Mouse (Mus musculus): ENCODE data around the gene Prkag2. TPM values are rescaled to one million over a fixed set of nuclear protein-coding genes. Genes with fewer than 3 reads are reported as not detected.

Prkag2 gene
- polyA plus RNA-seq, 1 experiment from 2014 or later = 93.3 TPM

- Histone ChIP-seq H3K9me3 (no peaks in the 10 kb centered on the region), H3K9ac (replicated peaks) (no peak overlapping the region), H3K4me1 (peaks cover 24% of the 10 kb centered on the region), H3K4me2 (replicated peaks) (no peak overlapping the region), H3K27me3 (no peaks in the 10 kb centered on the region), H3K4me3 (no peak overlapping the region), H3K27ac (replicated peaks) (no peak overlapping the region), H3K36me3 (no peaks in the 10 kb centered on the region)
- no peak for ATAC-seq (replicated peaks)
- 39% methylated on average over 3 of the region's 3 CpGs for WGBS
Measured at GRCm38 (mm10) chr5:25008966-25009365, 91.5 kb downstream of the Prkag2 start.

GRCm38 (mm10) chr5:25006848-25007247 lies 93.6 kb downstream of the Prkag2 start:
- H3K27ac ChIP-seq (replicated peaks) = no peak overlapping the region
- H3K27me3 ChIP-seq = no peaks in the 10 kb centered on the region
- H3K4me2 ChIP-seq (replicated peaks) = no peak overlapping the region
- peak; percentile 53 for ATAC-seq (replicated peaks)
- no peaks in the 10 kb centered on the region for H3K9me3 ChIP-seq
- no peak overlapping the region for H3K4me3 ChIP-seq
- no peak overlapping the region for H3K9ac ChIP-seq (replicated peaks)
- H3K4me1 ChIP-seq = peaks cover 24% of the 10 kb centered on the region
- WGBS = 35% methylated on average over 8 of the region's 8 CpGs
- H3K36me3 ChIP-seq = no peaks in the 10 kb centered on the region

- Histone ChIP-seq H3K27ac (replicated peaks) (no peak overlapping the region), H3K9me3 (no peaks in the 10 kb centered on the region), H3K4me2 (replicated peaks) (no peak overlapping the region), H3K4me3 (no peak overlapping the region), H3K36me3 (no peaks in the 10 kb centered on the region), H3K27me3 (no peaks in the 10 kb centered on the region), H3K9ac (replicated peaks) (no peak overlapping the region), H3K4me1 (peaks cover 20% of the 10 kb centered on the region)
- 43% methylated on average over 6 of the region's 6 CpGs for WGBS
- no peak for ATAC-seq (replicated peaks)
Measured at GRCm38 (mm10) chr5:25005532-25006129, 94.8 kb downstream of the Prkag2 start.

- 79% methylated on average over 8 of the region's 8 CpGs for whole genome bisulfite sequencing
- Histone ChIP-seq H3K9me3 (no peaks in the 10 kb centered on the region), H3K4me3 (no peak overlapping the region), H3K9ac (replicated peaks) (no peak overlapping the region), H3K4me2 (replicated peaks) (no peak overlapping the region), H3K27me3 (no peaks in the 10 kb centered on the region), H3K4me1 (no peaks in the 10 kb centered on the region), H3K36me3 (no peaks in the 10 kb centered on the region), H3K27ac (replicated peaks) (no peak overlapping the region)
- ATAC-seq (replicated peaks) = no peak
Measured at GRCm38 (mm10) chr5:25001391-25001794, 99.0 kb downstream of the Prkag2 start.

- Histone ChIP-seq H3K4me2 (replicated peaks) (no peak overlapping the region), H3K9ac (replicated peaks) (no peak overlapping the region), H3K4me1 (no peaks in the 10 kb centered on the region), H3K4me3 (no peak overlapping the region), H3K9me3 (no peaks in the 10 kb centered on the region), H3K27ac (replicated peaks) (no peak overlapping the region), H3K27me3 (no peaks in the 10 kb centered on the region), H3K36me3 (no peaks in the 10 kb centered on the region)
- ATAC-seq (replicated peaks) = no peak
- 69% methylated on average over 4 of the region's 4 CpGs for WGBS
Measured at GRCm38 (mm10) chr5:24999351-24999750, 101.1 kb downstream of the Prkag2 start.

- H3K9ac ChIP-seq (replicated peaks) = no peak overlapping the region
Measured at GRCm38 (mm10) chr5:24995576-24996100, 104.8 kb downstream of the Prkag2 start.

GRCm38 (mm10) chr5:24993190-24993589 lies 107.3 kb downstream of the Prkag2 start:
- no peak for ATAC-seq (replicated peaks)
- H3K4me1 ChIP-seq = no peaks in the 10 kb centered on the region
- no peak overlapping the region for H3K4me3 ChIP-seq
- H3K9me3 ChIP-seq = no peaks in the 10 kb centered on the region
- no peak overlapping the region for H3K4me2 ChIP-seq (replicated peaks)
- 79% methylated on average over 3 of the region's 3 CpGs for WGBS
- H3K36me3 ChIP-seq = no peaks in the 10 kb centered on the region
- no peak overlapping the region for H3K27ac ChIP-seq (replicated peaks)
- H3K27me3 ChIP-seq = no peaks in the 10 kb centered on the region
- H3K9ac ChIP-seq (replicated peaks) = no peak overlapping the region

More at GRCm38 (mm10) chr5:24995576-24996100, 104.8 kb downstream of the Prkag2 start:
- Histone ChIP-seq H3K27me3 (no peaks in the 10 kb centered on the region), H3K4me2 (replicated peaks) (no peak overlapping the region), H3K36me3 (no peaks in the 10 kb centered on the region), H3K4me3 (no peak overlapping the region), H3K4me1 (no peaks in the 10 kb centered on the region), H3K27ac (replicated peaks) (no peak overlapping the region), H3K9me3 (no peaks in the 10 kb centered on the region)
- WGBS = 59% methylated on average over 13 of the region's 13 CpGs
- peak; percentile 62 for ATAC-seq (replicated peaks)

- H3K4me1 ChIP-seq = peaks cover 6% of the 10 kb centered on the region; the same call in 1 of the 2 replicates
Measured at GRCm38 (mm10) chr5:24991575-24991974, 108.9 kb downstream of the Prkag2 start.

GRCm38 (mm10) chr5:24990460-24990859 lies 110.0 kb downstream of the Prkag2 start:
- Histone ChIP-seq H3K27ac (replicated peaks) (no peak overlapping the region), H3K36me3 (no peaks in the 10 kb centered on the region), H3K9me3 (no peaks in the 10 kb centered on the region), H3K4me3 (no peak overlapping the region), H3K4me2 (replicated peaks) (no peak overlapping the region), H3K27me3 (no peaks in the 10 kb centered on the region), H3K9ac (replicated peaks) (no peak overlapping the region), H3K4me1 (peaks cover 11% of the 10 kb centered on the region)
- no peak for ATAC-seq (replicated peaks)
- 86% methylated on average over 5 of the region's 5 CpGs for WGBS

More at GRCm38 (mm10) chr5:24991575-24991974, 108.9 kb downstream of the Prkag2 start:
- 76% methylated on average over 1 of the region's 1 CpGs for WGBS
- no peak overlapping the region for H3K4me2 ChIP-seq (replicated peaks)
- no peaks in the 10 kb centered on the region for H3K36me3 ChIP-seq
- H3K4me3 ChIP-seq = no peak overlapping the region
- H3K27ac ChIP-seq (replicated peaks) = no peak overlapping the region
- H3K27me3 ChIP-seq = no peaks in the 10 kb centered on the region
- no peaks in the 10 kb centered on the region for H3K9me3 ChIP-seq
- no peak for ATAC-seq (replicated peaks)
- H3K9ac ChIP-seq (replicated peaks) = no peak overlapping the region

- Histone ChIP-seq H3K4me1 (peaks cover 19% of the 10 kb centered on the region), H3K4me2 (replicated peaks) (no peak overlapping the region), H3K9me3 (no peaks in the 10 kb centered on the region), H3K9ac (replicated peaks) (no peak overlapping the region), H3K27me3 (no peaks in the 10 kb centered on the region), H3K4me3 (no peak overlapping the region), H3K36me3 (no peaks in the 10 kb centered on the region), H3K27ac (replicated peaks) (no peak overlapping the region)
- ATAC-seq (replicated peaks) = no peak
- WGBS = 62% methylated on average over 3 of the region's 3 CpGs
Measured at GRCm38 (mm10) chr5:24989683-24990082, 110.8 kb downstream of the Prkag2 start.

- no peak for ATAC-seq (replicated peaks)
- WGBS = 16% methylated on average over 2 of the region's 2 CpGs
- Histone ChIP-seq H3K9me3 (no peaks in the 10 kb centered on the region), H3K27ac (replicated peaks) (peak overlapping the region; percentile 91), H3K4me2 (replicated peaks) (peak overlapping the region; percentile 41), H3K36me3 (no peaks in the 10 kb centered on the region), H3K4me1 (peaks cover 24% of the 10 kb centered on the region), H3K9ac (replicated peaks) (peak overlapping the region; percentile 38), H3K27me3 (no peaks in the 10 kb centered on the region), H3K4me3 (peak overlapping the region; percentile 31)
Measured at GRCm38 (mm10) chr5:24986956-24987355, 113.5 kb downstream of the Prkag2 start.

GRCm38 (mm10) chr5:24986204-24986940 lies 114.1 kb downstream of the Prkag2 start:
- H3K36me3 ChIP-seq = no peaks in the 10 kb centered on the region
- peak overlapping the region; percentile 47 for H3K9ac ChIP-seq (replicated peaks)
- no peaks in the 10 kb centered on the region for H3K9me3 ChIP-seq
- ATAC-seq (replicated peaks) = peak; percentile 42
- H3K27me3 ChIP-seq = no peaks in the 10 kb centered on the region
- peaks cover 24% of the 10 kb centered on the region for H3K4me1 ChIP-seq
- peak overlapping the region; percentile 31 for H3K4me3 ChIP-seq
- 50% methylated on average over 9 of the region's 9 CpGs for WGBS
- H3K27ac ChIP-seq (replicated peaks) = peak overlapping the region; percentile 91
- peak overlapping the region; percentile 41 for H3K4me2 ChIP-seq (replicated peaks)
